Mouse (Mus musculus): Measurements from ENCODE around the gene Mapkap1.

GRCm38 (mm10) chr2:34373886-34374285 is 32.7 kb upstream of the Mapkap1 start:
- TF ChIP-seq POLR2A (IDR thresholded peaks at IDR 0.05; ENCODE audit: control insufficient read depth, low read depth, low read length) (no peak), CTCF (IDR thresholded peaks at IDR 0.05; ENCODE audit: control insufficient read depth, insufficient read depth, insufficient replicate concordance, low read depth, low read length) (no peak)
